Mouse (Mus musculus): ENCODE results near the gene Myo15b.

DNA sequence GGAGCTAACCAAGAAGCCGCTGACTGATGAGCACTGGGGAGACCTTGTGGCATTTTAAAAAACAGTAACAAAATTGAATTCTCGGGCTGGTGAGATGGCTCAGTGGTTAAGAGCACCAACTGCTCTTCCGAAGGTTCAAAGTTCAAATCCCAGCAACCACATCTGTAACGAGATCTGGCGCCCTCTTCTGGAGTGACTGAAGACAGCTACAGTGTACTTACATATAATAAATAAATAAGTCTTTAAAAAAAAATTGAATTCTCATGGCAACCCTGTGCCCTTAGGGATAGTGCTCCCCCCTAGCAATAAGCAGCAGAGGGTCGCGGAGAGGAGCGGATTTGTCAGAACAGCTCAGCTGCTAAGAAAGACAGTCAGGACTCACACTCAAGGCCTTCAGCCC, 5.7 kb downstream of the Myo15b start:
- TF ChIP-seq CTCF (IDR thresholded peaks at IDR 0.05; ENCODE audit: low read depth, low read length) (no peak), TAL1 (conservative IDR thresholded peaks at IDR 0.05; ENCODE audit: low read depth, low read length) (no peak)

All from G1E (cell line).